Mouse (Mus musculus) c-Kit-negative CD71-positive TER-119-positive erythroid progenitor cells, embryonic 14.5 days (primary cell): ENCODE measurements around the gene Slc4a4.
A peak's percentile ranks its signal among the peaks of the same experiment; 100 is the strongest.

Experiments used
- DNase-seq: peaks from one replicate; pipeline ENCODE4 v3.0.0-alpha.2; 2013; ENCODE audit warnings: low read depth, low spot score

Gene Slc4a4

GRCm38 (mm10) chr5:88886668-88887555, at the start of gene Slc4a4:
Gene Slc4a4 (plus strand): TSS chr5:88886818.
- no peak for DNase-seq

GRCm38 (mm10) chr5:88840080-88840798, 46.4 kb upstream of the Slc4a4 start:
- DNase-seq: no peak

- no peak for DNase-seq
Observed at GRCm38 (mm10) chr5:88857311-88857710, 29.3 kb upstream of the Slc4a4 start.

- no peak for DNase-seq
Observed at GRCm38 (mm10) chr5:88857801-88858200, 28.8 kb upstream of the Slc4a4 start.

- DNase-seq: no peak
Observed at GRCm38 (mm10) chr5:88858226-88858625, 28.4 kb upstream of the Slc4a4 start.

GRCm38 (mm10) chr5:88862163-88862562, 24.5 kb upstream of the Slc4a4 start:
- DNase-seq: peak; percentile 1

GRCm38 (mm10) chr5:88862794-88863193, 23.8 kb upstream of the Slc4a4 start:
- no peak for DNase-seq

GRCm38 (mm10) chr5:88884101-88884500, 2.5 kb upstream of the Slc4a4 start:
- no peak for DNase-seq

GRCm38 (mm10) chr5:88885503-88885902, 1.1 kb upstream of the Slc4a4 start:
- DNase-seq: no peak

GRCm38 (mm10) chr5:88885944-88886343, 674 bp upstream of the Slc4a4 start:
- no peak for DNase-seq

- DNase-seq: no peak
Observed at GRCm38 (mm10) chr5:88886349-88886667, 310 bp upstream of the Slc4a4 start.

- DNase-seq: no peak
Observed at GRCm38 (mm10) chr5:88887556-88888412, 1.2 kb downstream of the Slc4a4 start.

GRCm38 (mm10) chr5:88888413-88888700, 1.7 kb downstream of the Slc4a4 start:
- DNase-seq: no peak

GRCm38 (mm10) chr5:88889326-88889725, 2.7 kb downstream of the Slc4a4 start:
- no peak for DNase-seq

- DNase-seq: no peak
Observed at GRCm38 (mm10) chr5:88890146-88890545, 3.5 kb downstream of the Slc4a4 start.

GRCm38 (mm10) chr5:88896574-88896973, 10.0 kb downstream of the Slc4a4 start:
- no peak for DNase-seq

GRCm38 (mm10) chr5:88903111-88903510, 16.5 kb downstream of the Slc4a4 start:
- DNase-seq: no peak

GRCm38 (mm10) chr5:88903526-88903925, 16.9 kb downstream of the Slc4a4 start:
- DNase-seq: no peak

- no peak for DNase-seq
Observed at GRCm38 (mm10) chr5:88904841-88905240, 18.2 kb downstream of the Slc4a4 start.

- no peak for DNase-seq
Observed at GRCm38 (mm10) chr5:88907615-88908014, 21.0 kb downstream of the Slc4a4 start.

GRCm38 (mm10) chr5:88912629-88913028, 26.0 kb downstream of the Slc4a4 start:
- no peak for DNase-seq

GRCm38 (mm10) chr5:88915082-88915481, 28.5 kb downstream of the Slc4a4 start:
- no peak for DNase-seq
